Mouse (Mus musculus) thymus, postnatal 10 days (tissue): Measurements from ENCODE around the gene Robo3.
A peak's percentile ranks its signal among the peaks of the same experiment; 100 is the strongest.

Source experiments
- DNase-seq, 2 experiments: peaks; one replicate each; pipeline ENCODE4 v3.0.0; 2021; ENCODE audit warnings: low spot score in 2 of 2

Robo3 gene

GRCm38 (mm10) chr9:37432720-37433421 lies at the start of gene Robo3:
Robo3 (minus strand) TSS chr9:37433246.
- DNase-seq, result no peak

GRCm38 (mm10) chr9:37474923-37475322 lies 41.9 kb upstream of the Robo3 start:
- no peak for DNase-seq

- DNase-seq, result no peak
Observed at GRCm38 (mm10) chr9:37473611-37474125, 40.6 kb upstream of the Robo3 start.

- peak; percentile 9 to 38 for DNase-seq
Observed at GRCm38 (mm10) chr9:37462764-37463163, 29.7 kb upstream of the Robo3 start.

GRCm38 (mm10) chr9:37461571-37461970 lies 28.5 kb upstream of the Robo3 start:
- DNase-seq, result no peak

GRCm38 (mm10) chr9:37460961-37461340 lies 27.9 kb upstream of the Robo3 start:
- no peak for DNase-seq

- DNase-seq, result no peak
Observed at GRCm38 (mm10) chr9:37460043-37460960, 27.3 kb upstream of the Robo3 start.

- DNase-seq, result no peak
Observed at GRCm38 (mm10) chr9:37459665-37460042, 26.6 kb upstream of the Robo3 start.

GRCm38 (mm10) chr9:37457151-37457550 lies 24.1 kb upstream of the Robo3 start:
- DNase-seq, result no peak

- no peak for DNase-seq
Observed at GRCm38 (mm10) chr9:37456481-37456910, 23.4 kb upstream of the Robo3 start.

GRCm38 (mm10) chr9:37455868-37456267 lies 22.8 kb upstream of the Robo3 start:
- DNase-seq, result no peak

GRCm38 (mm10) chr9:37454991-37455390 lies 21.9 kb upstream of the Robo3 start:
- no peak for DNase-seq

- no peak for DNase-seq
Observed at GRCm38 (mm10) chr9:37454011-37454492, 21.0 kb upstream of the Robo3 start.

GRCm38 (mm10) chr9:37453328-37453727 lies 20.3 kb upstream of the Robo3 start:
- no peak for DNase-seq

- DNase-seq, result no peak
Observed at GRCm38 (mm10) chr9:37452401-37452800, 19.4 kb upstream of the Robo3 start.

- no peak for DNase-seq
Observed at GRCm38 (mm10) chr9:37437772-37438735, 5.0 kb upstream of the Robo3 start.

- no peak for DNase-seq
Observed at GRCm38 (mm10) chr9:37435616-37436015, 2.6 kb upstream of the Robo3 start.

GRCm38 (mm10) chr9:37434932-37435331 lies 1.9 kb upstream of the Robo3 start:
- no peak for DNase-seq

GRCm38 (mm10) chr9:37433823-37434560 lies 946 bp upstream of the Robo3 start:
- no peak for DNase-seq

- no peak for DNase-seq
Observed at GRCm38 (mm10) chr9:37432026-37432666, 900 bp downstream of the Robo3 start.
